Mouse (Mus musculus) kidney, postnatal 36 days (tissue): Measurements from ENCODE around the gene Rnaseh2b.

Source experiments
- DNase-seq, 2 experiments: peaks; one replicate each; pipeline ENCODE4 v3.0.0; 2021 to 2022; ENCODE audit warnings: mixed read lengths in 2 of 2

The Rnaseh2b gene

GRCm38 (mm10) chr14:62363774-62364173 lies 71.4 kb downstream of the Rnaseh2b start:
- no peak for DNase-seq

GRCm38 (mm10) chr14:62370819-62371218 lies 78.4 kb downstream of the Rnaseh2b start:
- peak; percentile 73 to 81 for DNase-seq

GRCm38 (mm10) chr14:62374001-62374400 lies 81.6 kb downstream of the Rnaseh2b start:
- DNase-seq = peak in 1 of 2 experiments; percentile 11

GRCm38 (mm10) chr14:62375694-62376093 lies 83.3 kb downstream of the Rnaseh2b start:
- DNase-seq = peak; percentile 34 to 46

- no peak for DNase-seq
Observed at GRCm38 (mm10) chr14:62376115-62376514, 83.7 kb downstream of the Rnaseh2b start.

- DNase-seq = no peak
Observed at GRCm38 (mm10) chr14:62379391-62379790, 87.0 kb downstream of the Rnaseh2b start.

- no peak for DNase-seq
Observed at GRCm38 (mm10) chr14:62380606-62381005, 88.2 kb downstream of the Rnaseh2b start.

- no peak for DNase-seq
Observed at GRCm38 (mm10) chr14:62383109-62383508, 90.7 kb downstream of the Rnaseh2b start.

GRCm38 (mm10) chr14:62383786-62384299 lies 91.5 kb downstream of the Rnaseh2b start:
- no peak for DNase-seq

GRCm38 (mm10) chr14:62389064-62389728 lies 96.8 kb downstream of the Rnaseh2b start:
- DNase-seq = no peak

GRCm38 (mm10) chr14:62389729-62390536 lies 97.5 kb downstream of the Rnaseh2b start:
- DNase-seq = no peak

GRCm38 (mm10) chr14:62392754-62393153 lies 100.4 kb downstream of the Rnaseh2b start:
- no peak for DNase-seq

- DNase-seq = no peak
Observed at GRCm38 (mm10) chr14:62395346-62395745, 103.0 kb downstream of the Rnaseh2b start.

- no peak for DNase-seq
Observed at GRCm38 (mm10) chr14:62416007-62416741, 123.8 kb downstream of the Rnaseh2b start.

GRCm38 (mm10) chr14:62416742-62417134 lies 124.3 kb downstream of the Rnaseh2b start:
- no peak for DNase-seq

GRCm38 (mm10) chr14:62417501-62417900 lies 125.1 kb downstream of the Rnaseh2b start:
- no peak for DNase-seq

- DNase-seq = no peak
Observed at GRCm38 (mm10) chr14:62422265-62422664, 129.9 kb downstream of the Rnaseh2b start.
